Mouse (Mus musculus) cortical plate, adult 2 months (tissue): ENCODE data around the gene Ttll12. TPM values are rescaled to one million over a fixed set of nuclear protein-coding genes. Genes with fewer than 3 reads are reported as not detected.

Experiments used
- H3K27ac ChIP-seq: fragments of 200-500 bp; 2 replicates; pipeline ENCODE4 v1.5.1; 2012; ENCODE audit warnings: low read length, control low read depth, inconsistent platforms; ENCODE audit not compliant: insufficient read depth
- H3K4me1 ChIP-seq: fragments of 200-500 bp; 2 replicates; pipeline ENCODE4 v1.6.1; 2011; ENCODE audit warnings: low read length; ENCODE audit not compliant: control insufficient read depth, insufficient read depth
- H3K4me3 ChIP-seq: fragments of 200-500 bp; 2 replicates; pipeline ENCODE4 v1.5.1; 2011; ENCODE audit warnings: mild to moderate bottlenecking, low read length, control low read depth; ENCODE audit not compliant: insufficient read depth
- CTCF ChIP-seq: fragments of 200-500 bp; IDR thresholded peaks from 2 replicates; pipeline ENCODE4 v1.5.1; 2011; ENCODE audit warnings: mild to moderate bottlenecking, control low read depth, low read length; ENCODE audit not compliant: insufficient read depth; ENCODE audit errors: extremely low read depth
- POLR2A ChIP-seq: fragments of 200-500 bp; IDR thresholded peaks from 2 replicates; pipeline ENCODE4 v1.6.1; 2011; ENCODE audit warnings: mild to moderate bottlenecking, low read length, control low read depth; ENCODE audit not compliant: insufficient read depth; ENCODE audit errors: extremely low read depth
- polyA plus RNA-seq: library from polyadenylated mRNA; depleted of rRNA; stranded (reverse); fragments of >200 nt; gene quantifications from 2 replicates; pipeline ENCODE4 v1.2.3, GENCODE M21; 2012; rRNA removed

Gene Ttll12
- polyA plus RNA-seq, result 12.7 and 13.5 TPM in 2 replicates

DNA sequence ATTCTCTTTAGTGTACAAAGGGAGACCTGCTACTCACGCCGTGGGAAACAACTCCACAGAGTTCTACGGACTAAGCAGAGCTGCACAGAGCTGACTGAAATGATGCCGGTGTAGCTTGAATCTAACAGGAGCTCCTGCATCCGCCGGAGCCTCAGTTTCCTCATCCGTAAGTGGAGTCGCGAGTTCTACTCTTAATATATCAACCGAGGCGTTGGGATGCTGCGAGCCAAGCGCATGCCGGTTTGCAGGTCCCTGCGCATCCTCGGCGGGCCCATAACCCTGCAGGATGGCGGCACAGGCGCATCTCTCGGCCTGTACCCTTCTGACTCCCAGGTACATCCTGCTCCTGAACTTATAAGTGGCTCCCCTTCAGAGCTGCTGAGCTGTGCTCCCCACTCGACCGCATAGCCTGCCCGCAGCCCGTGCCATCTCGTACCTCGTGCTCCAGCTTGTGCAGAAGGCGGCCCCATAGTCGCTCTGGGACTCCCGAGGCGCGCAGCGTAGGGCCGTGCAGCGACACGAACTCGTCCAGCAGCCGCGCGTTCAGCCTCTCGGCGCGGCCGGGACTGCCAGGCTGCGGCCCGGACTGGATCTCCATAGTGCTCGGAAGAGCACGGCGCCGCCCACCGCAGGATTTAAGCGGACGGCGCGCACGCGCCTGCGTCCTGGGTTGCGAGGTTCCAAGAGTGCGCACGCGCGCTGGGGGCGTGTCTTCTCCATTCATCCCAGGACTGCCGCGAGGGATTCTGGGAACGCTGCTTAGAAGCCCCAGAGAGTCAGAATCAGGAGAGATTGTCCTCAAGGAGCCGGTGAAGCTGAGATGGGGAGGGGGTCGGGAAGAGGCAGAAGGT is at the start of gene Ttll12:
TSS of gene Ttll12 (minus strand) at position 645 of the 851 bp plus-strand sequence.
- TF ChIP-seq POLR2A (peak; percentile 71), CTCF (no peak)
- no peak within 1 kb of the TSS for H3K27ac ChIP-seq

DNA sequence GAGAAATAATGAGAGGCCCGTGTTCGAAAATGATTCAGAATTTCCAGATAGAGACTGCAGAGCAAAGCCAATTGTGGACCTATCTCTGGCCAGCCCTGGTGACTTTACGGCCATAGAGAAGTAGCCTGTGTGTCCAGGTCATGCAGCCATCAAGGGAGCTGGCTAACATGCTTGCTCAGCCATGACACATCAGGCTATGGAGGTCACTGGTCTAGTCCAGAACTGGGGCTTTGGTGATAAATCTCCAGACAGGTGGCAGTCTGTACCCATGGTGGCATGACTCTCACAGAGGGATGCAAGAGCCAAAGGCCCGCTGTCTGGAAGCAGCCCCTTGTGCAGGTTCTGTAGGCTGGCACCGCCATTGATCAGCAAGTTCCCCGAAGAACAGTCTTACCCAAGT is 47.6 kb upstream of the Ttll12 start:
- Histone ChIP-seq H3K27ac (no peak overlapping the region), H3K4me1 (0 out of 2 replicates have a peak, but pooled peaks cover 1% of the 10 kb centered on the region), H3K4me3 (no peak overlapping the region)
- TF ChIP-seq POLR2A (no peak), CTCF (no peak)

More for the DNA sequence above, at the start of gene Ttll12:
- Histone ChIP-seq H3K4me1 (0 out of 2 replicates have a peak, but pooled peaks cover 2% of the 10 kb centered on the region), H3K4me3 (peak within 1 kb of the TSS; percentile 72)

DNA sequence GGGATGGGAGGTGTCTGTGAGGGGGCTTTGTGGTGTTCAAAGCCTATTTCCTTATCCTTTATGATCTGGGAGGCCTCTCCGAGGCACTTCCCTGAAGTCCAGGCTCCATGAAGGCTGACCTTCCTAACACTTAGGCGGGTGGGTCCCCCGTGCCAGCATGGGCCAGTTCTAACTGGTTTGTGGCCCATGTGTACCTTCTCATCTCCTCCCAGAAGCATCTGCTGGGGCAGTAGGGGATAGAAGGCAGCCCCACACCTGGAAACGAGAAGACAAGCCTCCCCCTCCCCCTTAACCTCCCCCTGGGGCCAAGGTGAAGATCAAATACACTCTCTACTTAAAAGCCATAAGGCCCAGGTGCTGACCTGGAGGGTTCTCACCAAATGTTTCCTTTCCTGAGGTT is 45.3 kb upstream of the Ttll12 start:
- Histone ChIP-seq H3K4me3 (no peak overlapping the region), H3K27ac (no peak overlapping the region), H3K4me1 (0 out of 2 replicates have a peak, but pooled peaks cover 1% of the 10 kb centered on the region)
- no peak for TF ChIP-seq CTCF
- no peak for TF ChIP-seq POLR2A

DNA sequence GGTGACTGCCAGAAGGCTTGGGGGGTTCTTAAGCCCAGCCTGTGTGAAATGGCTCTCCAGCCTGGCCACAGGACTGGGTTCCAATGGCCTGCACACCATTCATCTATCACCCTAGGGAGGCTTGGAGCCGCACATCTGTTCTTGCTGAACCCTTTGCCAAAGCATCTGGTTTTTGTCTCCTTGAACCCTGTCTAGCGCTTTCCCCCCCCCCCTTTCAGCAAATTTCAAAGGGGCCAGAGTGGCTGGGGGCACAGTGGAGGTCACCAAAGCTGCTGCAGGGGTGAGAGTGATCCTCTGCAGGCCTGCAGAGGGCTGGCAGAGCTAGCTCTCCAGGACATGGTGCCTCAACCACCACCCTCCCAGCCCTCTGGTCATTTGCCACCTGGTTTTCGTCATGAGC is 44.2 kb upstream of the Ttll12 start:
- TF ChIP-seq POLR2A (no peak), CTCF (no peak)
- H3K4me1 ChIP-seq, result 0 out of 2 replicates have a peak, but pooled peaks cover 1% of the 10 kb centered on the region
- no peak overlapping the region for H3K27ac ChIP-seq
- no peak overlapping the region for H3K4me3 ChIP-seq

DNA sequence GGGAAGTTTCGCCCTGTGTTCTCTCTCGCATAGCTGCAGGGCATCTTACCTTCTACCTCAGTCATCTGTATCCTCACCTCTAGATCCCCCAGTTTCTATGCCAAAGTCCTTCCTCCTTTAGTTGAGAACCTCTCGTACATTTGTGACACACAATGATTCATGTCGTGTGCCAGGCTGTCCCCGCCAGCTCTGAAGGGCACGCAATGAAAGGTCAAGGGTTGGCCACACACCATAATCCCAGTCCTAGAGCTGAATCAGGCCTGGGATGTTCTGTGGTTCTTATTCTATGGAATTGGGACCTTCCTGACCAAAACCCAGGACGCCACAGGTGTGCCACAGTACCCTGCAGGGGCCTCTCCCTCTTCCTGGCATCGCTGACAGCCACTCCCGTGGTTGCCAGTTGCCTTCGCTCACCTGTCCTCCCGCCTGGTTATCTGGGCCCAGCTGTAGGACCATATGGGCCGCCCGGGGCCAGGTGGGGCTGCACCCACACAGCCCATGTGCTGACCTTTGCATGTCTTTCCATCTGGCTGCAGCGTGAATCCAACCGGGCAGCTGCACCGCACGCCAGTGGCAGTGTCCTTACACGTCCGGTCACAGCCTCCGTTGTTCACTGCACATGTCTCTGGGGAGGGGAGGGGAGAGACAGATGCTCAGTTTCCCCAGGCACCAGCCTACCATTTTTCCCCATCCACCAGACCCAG is 43.4 kb upstream of the Ttll12 start:
- no peak overlapping the region for H3K27ac ChIP-seq
- no peak for TF ChIP-seq POLR2A
- no peak overlapping the region for H3K4me3 ChIP-seq
- 0 out of 2 replicates have a peak, but pooled peaks cover 1% of the 10 kb centered on the region for H3K4me1 ChIP-seq

DNA sequence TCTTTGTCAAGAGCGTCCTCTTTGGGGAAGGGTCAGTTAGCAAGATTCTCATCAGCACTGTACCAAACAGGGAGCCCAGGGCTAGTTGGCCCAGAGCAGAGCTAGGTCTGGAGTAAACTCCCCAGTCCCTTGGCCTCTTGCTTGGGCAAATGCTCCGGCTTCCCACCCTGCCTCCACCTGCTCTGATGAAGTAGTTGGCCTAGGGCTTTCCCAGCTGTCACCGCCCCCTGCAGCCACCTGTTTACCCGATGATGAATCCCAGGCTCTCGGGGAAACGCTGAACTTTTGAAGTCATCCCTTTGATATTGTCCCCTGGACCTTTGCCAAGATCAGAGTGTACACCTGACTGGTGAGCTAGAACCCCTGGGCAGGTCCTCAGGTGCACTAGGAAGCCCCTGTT is 41.8 kb upstream of the Ttll12 start:
- no peak overlapping the region for H3K27ac ChIP-seq
- H3K4me3 ChIP-seq, result no peak overlapping the region
- TF ChIP-seq CTCF (no peak), POLR2A (no peak)
- no peaks in the 10 kb centered on the region for H3K4me1 ChIP-seq

DNA sequence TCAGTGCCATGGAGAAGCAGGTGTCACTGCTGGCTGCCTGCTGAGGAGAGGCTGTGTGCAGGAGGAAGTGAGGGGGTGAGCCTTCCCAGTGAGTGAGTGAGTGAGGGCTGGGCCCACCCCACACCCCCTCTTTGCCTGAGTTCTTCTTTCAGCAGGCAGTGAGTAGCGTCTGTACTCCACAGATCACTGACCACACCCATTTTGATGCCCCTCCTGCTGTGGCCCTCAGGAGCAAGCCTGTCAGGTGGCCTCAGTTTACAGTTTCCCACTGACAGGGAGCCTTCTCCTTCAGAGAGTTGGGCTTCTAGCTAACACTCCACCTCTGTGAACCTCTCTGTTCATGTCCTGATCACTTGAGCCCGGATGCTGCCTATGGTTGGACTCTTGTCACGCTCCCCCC is 40.3 kb upstream of the Ttll12 start:
- H3K4me3 ChIP-seq, result no peak overlapping the region
- H3K27ac ChIP-seq, result no peak overlapping the region
- TF ChIP-seq CTCF (no peak), POLR2A (no peak)
- H3K4me1 ChIP-seq, result no peaks in the 10 kb centered on the region

DNA sequence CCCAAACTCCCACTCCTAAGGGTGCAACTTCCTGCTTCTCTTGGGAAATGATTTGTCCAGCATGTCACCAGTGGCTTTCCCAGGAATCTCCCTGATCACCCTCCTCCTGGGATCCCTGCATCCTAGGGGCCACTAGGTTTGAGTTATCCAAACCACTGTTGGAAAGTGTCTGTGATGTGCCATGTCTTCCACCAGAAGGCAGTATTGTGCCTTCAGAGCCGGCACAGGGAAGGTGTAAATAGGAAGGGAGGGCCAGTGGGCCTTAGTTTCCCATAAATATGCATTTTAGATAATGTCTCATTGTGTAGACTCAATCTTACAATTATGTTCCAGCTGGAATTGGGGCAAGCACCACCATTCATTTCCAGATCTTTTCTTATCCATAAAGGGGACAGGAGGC is 39.1 kb upstream of the Ttll12 start:
- Histone ChIP-seq H3K27ac (no peak overlapping the region), H3K4me1 (no peaks in the 10 kb centered on the region), H3K4me3 (no peak overlapping the region)
- peak; percentile 71 for TF ChIP-seq CTCF
- TF ChIP-seq POLR2A, result no peak

DNA sequence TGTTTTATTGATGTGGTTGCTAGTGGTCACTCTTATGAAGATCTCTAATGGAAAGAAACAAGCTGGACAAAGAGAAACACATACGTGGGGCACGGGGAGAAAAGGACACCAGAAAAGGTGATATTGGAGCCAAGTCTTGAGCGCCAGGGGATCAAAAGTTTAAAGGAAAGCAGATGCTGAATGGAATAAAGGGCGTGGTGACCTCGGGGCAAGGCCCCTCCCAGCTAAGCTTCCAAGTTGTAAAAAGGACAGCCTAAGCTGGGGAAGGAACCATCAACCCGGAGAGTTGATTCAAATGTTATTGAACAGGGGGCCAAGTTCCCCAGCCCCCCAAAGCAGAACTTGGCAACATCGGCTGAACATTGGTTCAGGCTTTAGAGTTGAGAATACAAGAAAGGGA is 36.1 kb upstream of the Ttll12 start:
- Histone ChIP-seq H3K4me3 (no peak overlapping the region), H3K27ac (no peak overlapping the region), H3K4me1 (no peaks in the 10 kb centered on the region)
- TF ChIP-seq POLR2A (no peak), CTCF (no peak)

DNA sequence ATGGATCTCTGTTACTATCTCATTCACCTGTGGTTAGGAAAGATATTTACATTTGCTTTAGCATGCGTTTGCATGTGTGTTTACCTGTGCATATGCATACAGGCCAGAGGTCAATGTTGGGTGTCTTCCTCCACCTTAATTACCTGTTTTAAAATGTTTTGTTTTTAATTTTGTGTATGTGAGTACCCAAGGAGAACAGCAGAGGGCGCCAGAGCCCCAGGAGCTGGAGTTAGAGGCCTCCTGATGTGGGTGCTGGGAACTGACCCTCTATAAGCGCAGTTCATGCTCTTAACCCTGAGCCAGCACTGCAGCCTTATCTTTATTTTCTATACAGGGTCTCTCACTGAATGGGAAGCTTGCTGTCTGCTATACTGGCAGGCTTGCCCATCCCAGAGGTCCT is 34.8 kb upstream of the Ttll12 start:
- Histone ChIP-seq H3K27ac (no peak overlapping the region), H3K4me1 (no peaks in the 10 kb centered on the region), H3K4me3 (no peak overlapping the region)
- TF ChIP-seq CTCF, result no peak
- TF ChIP-seq POLR2A, result no peak

DNA sequence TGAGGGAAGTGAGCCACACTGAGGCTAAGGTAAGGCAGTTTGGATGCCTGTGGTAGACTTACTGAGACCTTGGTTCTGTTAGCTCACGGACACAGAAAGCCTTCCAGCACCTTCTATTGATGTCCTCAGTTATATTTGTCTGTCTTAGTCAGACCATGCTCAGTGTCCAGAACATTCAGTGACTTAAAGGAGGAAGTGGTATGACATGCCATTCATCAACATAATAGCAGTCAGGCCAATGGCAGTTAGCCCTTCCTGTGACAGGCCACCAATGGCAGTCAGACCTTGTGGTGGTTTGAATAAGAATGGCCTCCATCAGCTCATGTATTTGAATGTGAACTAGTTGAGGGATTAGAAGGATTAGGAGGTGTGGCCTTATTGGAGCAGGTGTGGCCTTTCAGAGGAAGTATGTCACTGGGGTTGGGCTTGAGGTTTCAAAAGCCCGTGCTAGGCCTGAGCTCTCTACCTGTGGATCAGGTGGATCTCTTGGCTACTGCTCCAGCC is 31.2 kb upstream of the Ttll12 start:
- no peak for TF ChIP-seq POLR2A
- no peak for TF ChIP-seq CTCF

More for the DNA sequence above, 31.2 kb upstream of the Ttll12 start:
- Histone ChIP-seq H3K4me3 (no peak overlapping the region), H3K27ac (no peak overlapping the region), H3K4me1 (no peaks in the 10 kb centered on the region)
